24 mouse cellular contexts compared by ENCODE assay signal in genomic region chr11:83432533-83432932, GRCm38 (mm10). TPM values are rescaled to one million over a fixed set of nuclear protein-coding genes. Genes with fewer than 3 reads are reported as not detected.
"Had no signal": no experiment of that assay in that cellular context is flagged by ENCODE, and none has a peak within 500 bp of the region (broad histone marks: within the 10 kb centered on the region; RNA-seq: fewer than 3 reads in every experiment).

No protein-coding gene starts in this region.

- DNase-seq: kidney, adult 8-10 months; kidney, postnatal 10 days; kidney, postnatal 36 days; left cerebral cortex, postnatal 4 days; liver, postnatal 0 days; lung, embryonic 14.5 days; midbrain, embryonic 14.5 days; thymus, adult 18-20 months; thymus, postnatal 36 days had no signal

- H3K36me3 ChIP-seq: kidney, embryonic 15.5 days; limb, embryonic 12.5 days; limb, embryonic 15.5 days; neural tube, embryonic 12.5 days; neural tube, embryonic 15.5 days had no signal

- H3K9me3 ChIP-seq: kidney, embryonic 15.5 days; limb, embryonic 12.5 days; limb, embryonic 15.5 days; neural tube, embryonic 12.5 days; neural tube, embryonic 15.5 days had no signal

- H3K4me3 ChIP-seq: kidney, embryonic 15.5 days; limb, embryonic 12.5 days; limb, embryonic 15.5 days; neural tube, embryonic 12.5 days; neural tube, embryonic 15.5 days had no signal

- H3K4me1 ChIP-seq: limb, embryonic 15.5 days; neural tube, embryonic 12.5 days; neural tube, embryonic 15.5 days had no signal

- H3K27ac ChIP-seq: kidney, embryonic 15.5 days; limb, embryonic 12.5 days; limb, embryonic 15.5 days; liver, embryonic 14.5 days; macrophage; neural tube, embryonic 12.5 days; neural tube, embryonic 15.5 days had no signal

- H3K9ac ChIP-seq: kidney, embryonic 15.5 days; limb, embryonic 12.5 days; limb, embryonic 15.5 days; liver, embryonic 14.5 days; liver, postnatal 0 days; lung, embryonic 14.5 days; neural tube, embryonic 12.5 days; neural tube, embryonic 15.5 days had no signal

- ATAC-seq: liver, postnatal 0 days; lung, postnatal 0 days had no signal

- H3K4me2 ChIP-seq: kidney, embryonic 15.5 days; limb, embryonic 12.5 days; limb, embryonic 15.5 days; liver, embryonic 11.5 days; lung, embryonic 14.5 days; midbrain, embryonic 11.5 days; neural tube, embryonic 12.5 days; neural tube, embryonic 15.5 days had no signal

RNA-seq across cellular contexts. Expression of gene Gas2l2, which starts 3.3 kb away (rescaled TPM):
- total RNA-seq: megakaryocyte-erythroid progenitor cell, adult 5-6 weeks had no signal
- polyA plus RNA-seq: kidney, embryonic 15.5 days; limb, embryonic 12.5 days; liver, embryonic 11.5 days; liver, embryonic 14.5 days; liver, postnatal 0 days; lung, embryonic 14.5 days; macrophage; midbrain, embryonic 11.5 days; neural tube, embryonic 12.5 days; spleen, adult 2 months; testis, adult 2 months had no signal

RNA-seq across cellular contexts. Expression of gene 1700020L24Rik, which starts 4.9 kb away (rescaled TPM):
- total RNA-seq: layer of hippocampus, postnatal 14 days; left cerebral cortex, postnatal 14 days; megakaryocyte-erythroid progenitor cell, adult 5-6 weeks had no signal
- polyA plus RNA-seq: macrophage had no signal

RNA-seq across cellular contexts. Expression of gene Rasl10b, which starts 23.6 kb away (rescaled TPM):
- polyA plus RNA-seq: liver, postnatal 0 days had no signal
